ENCODE assay signal across 25 mouse cellular contexts in the genomic region with DNA sequence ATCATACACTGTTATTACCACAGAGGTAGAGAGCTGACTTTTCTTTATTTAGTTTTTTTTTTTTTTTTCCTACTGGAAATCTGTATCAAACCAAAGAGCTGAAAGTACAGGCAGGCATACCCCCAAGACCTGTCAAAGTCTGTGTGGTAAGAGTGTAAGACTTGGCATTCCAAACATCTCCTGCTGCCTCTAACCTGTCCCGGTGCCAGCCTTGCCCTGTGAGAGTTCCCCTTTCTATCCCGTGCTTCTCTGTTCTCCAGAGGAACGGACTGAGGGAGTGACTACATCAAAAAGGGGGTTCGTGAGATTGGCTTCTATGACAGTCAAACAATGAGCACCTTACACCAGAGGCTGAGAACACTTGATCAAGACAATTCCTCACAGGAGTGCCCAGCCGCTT.
DNase-seq lines count a peak whose midpoint lies in the region; ATAC-seq and TF ChIP-seq lines count a peak whose summit lies in the region.
"Had no signal": no experiment of that assay in that cellular context is flagged by ENCODE, and none has a peak within 500 bp of the region (broad histone marks: within the 10 kb centered on the region; RNA-seq: fewer than 3 reads in every experiment).

No protein-coding gene starts in this region.

- no peak overlapping the region for H3K27ac ChIP-seq in left cerebral cortex, adult 2 months
- H3K27ac ChIP-seq in midbrain, embryonic 13.5 days: no peak overlapping the region
- H3K27ac ChIP-seq: embryonic facial prominence, embryonic 13.5 days; embryonic facial prominence, embryonic 15.5 days; forebrain, embryonic 10.5 days; forebrain, embryonic 12.5 days had no signal

- H3K4me1 ChIP-seq in midbrain, embryonic 13.5 days (replicated peaks): no peaks in the 10 kb centered on the region
- H3K4me1 ChIP-seq: embryonic facial prominence, embryonic 13.5 days; embryonic facial prominence, embryonic 15.5 days; forebrain, embryonic 10.5 days; forebrain, embryonic 12.5 days had no signal

- no peak overlapping the region for H3K9ac ChIP-seq in midbrain, embryonic 13.5 days (replicated peaks)
- H3K9ac ChIP-seq: embryonic facial prominence, embryonic 13.5 days; embryonic facial prominence, embryonic 15.5 days; forebrain, embryonic 12.5 days had no signal

- DNase-seq in cerebellum, postnatal 10 days: peak; percentile 67 to 76
- no peak for DNase-seq in cerebellum, postnatal 4 days (ENCODE audit: low spot score in 2 of 2)
- peak; percentile 26 to 63 for DNase-seq in cerebellum, postnatal 25 days
- DNase-seq in cerebellum, adult 11-12 months: no peak
- DNase-seq in left cerebral cortex, postnatal 4 days: peak; percentile 41
- DNase-seq in left cerebral cortex, adult 2 months (ENCODE audit: extremely low spot score in 1 of 2, low spot score in 2 of 2): no peak
- peak; percentile 17 for DNase-seq in ZHBTc4 (ENCODE audit: low read depth, low spot score)
- DNase-seq: adrenal gland, adult 2 months; adrenal gland, postnatal 10 days; adrenal gland, postnatal 25 days; B cell, adult 2 months; cerebellum, adult 18-20 months; cerebellum, adult 8-10 months; cerebellum, adult 9-11 months; embryo, embryonic 11 days had no signal

- intact Hi-C loops in left cerebral cortex, postnatal 4 days (cut with DNase I): no loop called here
- intact Hi-C loops in left cerebral cortex, adult 2 months (cut with DNase I): no loop called here

- H3K36me3 ChIP-seq in midbrain, embryonic 13.5 days: no peaks in the 10 kb centered on the region
- H3K36me3 ChIP-seq: embryonic facial prominence, embryonic 13.5 days; embryonic facial prominence, embryonic 15.5 days; forebrain, embryonic 10.5 days; forebrain, embryonic 12.5 days had no signal

- H3K27me3 ChIP-seq in midbrain, embryonic 13.5 days: no peaks in the 10 kb centered on the region
- H3K27me3 ChIP-seq: CH12.LX; embryonic facial prominence, embryonic 13.5 days; embryonic facial prominence, embryonic 15.5 days; forebrain, embryonic 12.5 days had no signal

- H3K9me3 ChIP-seq in midbrain, embryonic 13.5 days: no peaks in the 10 kb centered on the region
- H3K9me3 ChIP-seq: embryonic facial prominence, embryonic 13.5 days; embryonic facial prominence, embryonic 15.5 days; forebrain, embryonic 10.5 days; forebrain, embryonic 12.5 days had no signal

- H3K4me3 ChIP-seq in left cerebral cortex, adult 2 months: no peak overlapping the region
- no peak overlapping the region for H3K4me3 ChIP-seq in midbrain, embryonic 13.5 days (replicated peaks)
- H3K4me3 ChIP-seq: embryonic facial prominence, embryonic 13.5 days; embryonic facial prominence, embryonic 15.5 days; erythroblast, embryonic 14.5 days; forebrain, embryonic 10.5 days; forebrain, embryonic 12.5 days had no signal

- no peak overlapping the region for H3K4me2 ChIP-seq in midbrain, embryonic 13.5 days (replicated peaks)
- H3K4me2 ChIP-seq: embryonic facial prominence, embryonic 13.5 days; embryonic facial prominence, embryonic 15.5 days; forebrain, embryonic 12.5 days had no signal

- ATAC-seq in midbrain, embryonic 13.5 days: no peak
- ATAC-seq: CD4-positive, CD25-positive, alpha-beta regulatory T cell, adult 4 months; forebrain, embryonic 14.5 days; forebrain, embryonic 16.5 days had no signal

- TF ChIP-seq CTCF in left cerebral cortex, adult 2 months (IDR thresholded peaks at IDR 0.05): no peak

- 83% methylated on average over 5 of the region's 5 CpGs for WGBS in midbrain, embryonic 13.5 days

Comparison
In these comparisons a context has a peak if more than half of its experiments do, and no peak if none do; other contexts are left out.
1. DNase-seq: peak in cerebellum, postnatal 10 days (2 of 2), cerebellum, postnatal 25 days (2 of 2), left cerebral cortex, postnatal 4 days (single experiment) and ZHBTc4 (single experiment); none in cerebellum, postnatal 4 days (0 of 2), cerebellum, adult 11-12 months (single experiment) and left cerebral cortex, adult 2 months (0 of 2).